Mouse (Mus musculus) liver, embryonic 14.5 days (tissue): ENCODE measurements at regions not wholly inside any gene's neighbourhood (a gene's known extent, or its start where the extent isn't known, plus 50 kb on each side); places are given as distances from the start of the nearest gene placed in this dataset.

Source experiments
- ATAC-seq: fragments of 200-750 bp; cut with Nextera tagmentation; 2 replicates; pipeline ENCODE4 v1.8.0; 2017; ENCODE audit warnings: moderate number of reproducible peaks, mild to moderate bottlenecking, moderate library complexity; ENCODE audit not compliant: insufficient read depth
- DNase-seq, 3 experiments: peaks; one replicate each; pipeline ENCODE4 v3.0.0-alpha.2; 2012 to 2013; ENCODE audit warnings: low read depth in 3 of 3, low spot score in 3 of 3
- H3K27ac ChIP-seq: fragments of 300-500 bp; sonication (generic); 2 replicates; pipeline ENCODE4 v1.5.1; 2014; ENCODE audit warnings: moderate library complexity, mild to moderate bottlenecking, control low read depth, inconsistent platforms
- H3K27me3 ChIP-seq: fragments of 300-500 bp; sonication (generic); 2 replicates; pipeline ENCODE4 v1.6.1; 2014; ENCODE audit warnings: mild to moderate bottlenecking, low read length, moderate library complexity; ENCODE audit not compliant: control insufficient read depth, insufficient read depth
- H3K36me3 ChIP-seq: fragments of 300-500 bp; sonication (generic); replicated peaks from 2 replicates; pipeline ENCODE4 v1.6.1; 2014; ENCODE audit warnings: low read depth; ENCODE audit not compliant: control insufficient read depth, insufficient read depth
- H3K4me1 ChIP-seq, 2 experiments: fragments of 200-500 bp in 1 of 2; fragments of 300-500 bp in 1 of 2; sonication (generic) in 1 of 2; replicated peaks; 2 replicates each; pipeline ENCODE4 v1.6.1; 2012 to 2014; ENCODE audit warnings: antibody characterized with exemption in 1 of 2, inconsistent platforms in 1 of 2, low read length in 1 of 2; ENCODE audit not compliant: control insufficient read depth in 2 of 2, insufficient read depth in 2 of 2
- H3K4me2 ChIP-seq: fragments of 300-500 bp; sonication (generic); 2 replicates; pipeline ENCODE4 v1.6.1; 2014; ENCODE audit warnings: low read depth, mild to moderate bottlenecking, control low read depth, moderate library complexity
- H3K4me3 ChIP-seq, 2 experiments: fragments of 200-500 bp in 1 of 2; fragments of 300-500 bp in 1 of 2; sonication (generic) in 1 of 2; 2 replicates each; pipeline ENCODE4 v1.5.1; 2012 to 2014; ENCODE audit warnings: low read depth in 2 of 2, low read length in 2 of 2, mild to moderate bottlenecking in 2 of 2, control low read depth in 1 of 2, inconsistent platforms in 1 of 2, moderate library complexity in 1 of 2; ENCODE audit not compliant: insufficient read depth in 1 of 2
- H3K9ac ChIP-seq: fragments of 300-500 bp; sonication (generic); replicated peaks from 2 replicates; pipeline ENCODE4 v1.6.1; 2014; ENCODE audit warnings: mild to moderate bottlenecking, control low read depth, moderate library complexity
- H3K9me3 ChIP-seq: fragments of 300-500 bp; sonication (generic); 2 replicates; pipeline ENCODE4 v1.6.1; 2016; ENCODE audit warnings: low read length, mixed read lengths; ENCODE audit not compliant: control insufficient read depth
- CTCF ChIP-seq: IDR thresholded peaks from 2 replicates; pipeline ENCODE4 v1.5.1; 2016; ENCODE audit warnings: antibody characterized with exemption, low read depth, control low read depth
- EP300 ChIP-seq: IDR thresholded peaks from 2 replicates; pipeline ENCODE4 v1.6.1; 2016; ENCODE audit warnings: antibody characterized with exemption, low read depth
- WGBS: fragments of 180-500 bp; shearing (Covaris S2); extraction: QIAGEN DNeasy Blood & Tissue Kit; methylation state at CpG from one replicate; pipeline ENCODE4 v1.1.7; 2014; ENCODE audit not compliant: insufficient replicate concordance; 5-methylcytosine and 5-hydroxymethylcytosine counted together

GRCm38 (mm10) chr12:107178676-107179075 lies 309.8 kb upstream of the 3110018I06Rik start:
- H3K27me3 ChIP-seq, result no peaks in the 10 kb centered on the region
- no peaks in the 10 kb centered on the region for H3K4me1 ChIP-seq
- no peaks in the 10 kb centered on the region for H3K36me3 ChIP-seq
- no peak overlapping the region for H3K9ac ChIP-seq
- no peak overlapping the region for H3K4me3 ChIP-seq
- no peak for DNase-seq
- WGBS, result 54% methylated on average over 6 of the region's 6 CpGs
- no peak overlapping the region for H3K27ac ChIP-seq
- TF ChIP-seq EP300 (no peak), CTCF (no peak)
- no peak for ATAC-seq
- H3K4me2 ChIP-seq, result no peak overlapping the region
- no peaks in the 10 kb centered on the region for H3K9me3 ChIP-seq

- H3K9me3 ChIP-seq, result no peaks in the 10 kb centered on the region
- TF ChIP-seq CTCF (no peak), EP300 (no peak)
- no peaks in the 10 kb centered on the region for H3K27me3 ChIP-seq
- H3K27ac ChIP-seq, result no peak overlapping the region
- no peaks in the 10 kb centered on the region for H3K4me1 ChIP-seq
- H3K9ac ChIP-seq, result no peak overlapping the region
- 55% methylated on average over 3 of the region's 3 CpGs for WGBS
- no peak overlapping the region for H3K4me2 ChIP-seq
- H3K4me3 ChIP-seq, result no peak overlapping the region
- DNase-seq (no peak), ATAC-seq (no peak)
- no peaks in the 10 kb centered on the region for H3K36me3 ChIP-seq
Observed at GRCm38 (mm10) chr12:107180501-107180900, 307.9 kb upstream of the 3110018I06Rik start.

GRCm38 (mm10) chr12:107181291-107181690 lies 307.1 kb upstream of the 3110018I06Rik start:
- H3K4me2 ChIP-seq, result no peak overlapping the region
- ATAC-seq (no peak), DNase-seq (no peak)
- H3K36me3 ChIP-seq, result no peaks in the 10 kb centered on the region
- no peak overlapping the region for H3K4me3 ChIP-seq
- no peak overlapping the region for H3K27ac ChIP-seq
- H3K4me1 ChIP-seq, result no peaks in the 10 kb centered on the region
- no peaks in the 10 kb centered on the region for H3K9me3 ChIP-seq
- H3K9ac ChIP-seq, result no peak overlapping the region
- H3K27me3 ChIP-seq, result no peaks in the 10 kb centered on the region
- TF ChIP-seq CTCF, result no peak
- 70% methylated on average over 9 of the region's 9 CpGs for WGBS

- H3K4me3 ChIP-seq, result no peak overlapping the region
- no peaks in the 10 kb centered on the region for H3K4me1 ChIP-seq
- H3K36me3 ChIP-seq, result no peaks in the 10 kb centered on the region
- H3K4me2 ChIP-seq, result no peak overlapping the region
- 76% methylated on average over 18 of the region's 18 CpGs for WGBS
- ATAC-seq, result no peak
- H3K9me3 ChIP-seq, result no peaks in the 10 kb centered on the region
- H3K27me3 ChIP-seq, result no peaks in the 10 kb centered on the region
- no peak overlapping the region for H3K9ac ChIP-seq
- no peak overlapping the region for H3K27ac ChIP-seq
- DNase-seq, result no peak
- no peak for TF ChIP-seq EP300
- no peak for TF ChIP-seq CTCF
Observed at GRCm38 (mm10) chr12:107182091-107182655, 306.3 kb upstream of the 3110018I06Rik start.

- WGBS, result 47% methylated on average over 9 of the region's 9 CpGs
- H3K27me3 ChIP-seq, result no peaks in the 10 kb centered on the region
- H3K4me1 ChIP-seq, result no peaks in the 10 kb centered on the region
- H3K9ac ChIP-seq, result no peak overlapping the region
- H3K9me3 ChIP-seq, result no peaks in the 10 kb centered on the region
- no peak overlapping the region for H3K4me2 ChIP-seq
- no peak overlapping the region for H3K4me3 ChIP-seq
- no peak for DNase-seq
- TF ChIP-seq EP300, result no peak
- TF ChIP-seq CTCF, result no peak
- H3K27ac ChIP-seq, result no peak overlapping the region
- no peak for ATAC-seq
- no peaks in the 10 kb centered on the region for H3K36me3 ChIP-seq
Observed at GRCm38 (mm10) chr12:107183283-107183682, 305.1 kb upstream of the 3110018I06Rik start.
